Mouse (Mus musculus) cerebellum, adult (tissue): Measurements from ENCODE around the gene Pik3r1.

Experiments used
- ATAC-seq: cut with Nextera tagmentation; 2 replicates; pipeline ENCODE4 v1.9.2; 2017; ENCODE audit warnings: mild to moderate bottlenecking, moderate library complexity, mixed read lengths; ENCODE audit not compliant: insufficient number of reproducible peaks, low FRiP score, low TSS enrichment

Pik3r1 gene

DNA sequence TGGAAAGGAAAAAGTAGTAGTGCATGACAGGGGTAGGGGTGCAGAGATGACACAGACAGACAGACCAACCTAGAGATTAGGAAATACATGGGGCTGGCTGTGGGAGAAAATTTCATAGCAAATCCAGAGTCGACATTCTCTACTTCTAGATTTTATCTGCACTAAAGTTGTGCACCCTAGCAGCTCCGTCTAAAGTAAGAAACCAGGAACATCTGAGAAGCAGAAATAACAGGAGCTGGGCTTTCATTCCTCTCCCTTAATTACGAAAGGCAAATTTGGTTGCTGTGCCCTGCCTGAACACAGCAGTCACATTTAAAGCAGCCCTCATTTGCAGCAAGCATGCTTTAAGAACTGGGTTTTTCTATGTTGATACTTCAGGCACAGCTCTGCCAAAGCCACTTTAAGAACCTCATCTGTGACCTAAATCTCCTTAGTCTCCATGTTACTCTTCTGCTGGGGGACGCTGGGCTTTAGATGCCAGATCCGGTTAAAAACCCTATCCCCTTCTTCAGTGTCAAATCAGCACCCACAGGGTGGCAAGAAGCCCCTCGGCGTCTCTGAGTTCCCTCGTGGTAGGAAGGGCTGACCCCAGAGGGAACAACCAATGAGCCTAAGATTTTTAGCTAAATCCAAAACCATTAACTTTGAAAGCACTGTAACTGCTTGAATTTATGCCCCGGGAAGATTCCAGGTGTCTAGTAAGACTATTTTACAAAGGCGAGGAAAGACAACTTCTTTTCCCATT is 76.9 kb downstream of the Pik3r1 start:
- ATAC-seq = no peak

DNA sequence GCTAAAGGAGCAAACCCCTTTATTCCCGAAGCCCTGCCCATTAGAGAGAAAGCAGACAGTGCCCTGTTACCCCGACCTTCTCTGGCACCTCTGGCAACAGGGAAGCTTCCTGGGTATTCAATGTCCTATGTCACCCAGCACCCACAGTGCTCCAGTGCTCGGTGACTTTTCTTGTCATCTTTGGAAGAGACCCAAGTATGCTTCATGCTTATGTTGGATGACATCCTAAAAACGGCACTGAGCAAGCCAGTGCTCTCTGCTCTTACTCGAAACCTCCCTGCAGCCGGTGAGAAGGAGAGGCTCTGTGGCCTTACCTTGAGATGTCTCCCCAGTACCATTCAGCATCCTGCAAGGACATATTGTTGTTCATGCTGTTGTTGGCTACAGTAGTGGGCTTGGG is 77.8 kb downstream of the Pik3r1 start:
- no peak for ATAC-seq

DNA sequence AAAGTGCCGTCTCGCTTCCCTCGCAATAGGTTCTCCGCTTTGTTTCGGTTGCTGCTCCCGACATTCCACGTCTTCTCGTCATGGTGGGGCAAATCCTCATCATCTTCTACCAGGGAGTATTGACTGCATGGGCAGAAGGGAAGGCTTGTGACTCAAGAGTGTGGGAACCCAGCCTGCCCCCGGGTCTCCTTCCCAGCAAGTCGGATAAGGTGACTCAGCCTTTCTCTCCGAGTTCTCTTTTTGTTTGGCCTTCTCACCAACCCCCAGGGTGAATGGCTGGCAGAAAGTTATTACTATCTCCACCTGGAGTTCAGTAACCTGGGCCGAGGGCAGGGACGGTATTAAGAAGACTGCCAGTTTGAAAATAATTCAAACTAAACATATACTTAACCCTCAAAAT is 81.8 kb downstream of the Pik3r1 start:
- ATAC-seq = no peak

DNA sequence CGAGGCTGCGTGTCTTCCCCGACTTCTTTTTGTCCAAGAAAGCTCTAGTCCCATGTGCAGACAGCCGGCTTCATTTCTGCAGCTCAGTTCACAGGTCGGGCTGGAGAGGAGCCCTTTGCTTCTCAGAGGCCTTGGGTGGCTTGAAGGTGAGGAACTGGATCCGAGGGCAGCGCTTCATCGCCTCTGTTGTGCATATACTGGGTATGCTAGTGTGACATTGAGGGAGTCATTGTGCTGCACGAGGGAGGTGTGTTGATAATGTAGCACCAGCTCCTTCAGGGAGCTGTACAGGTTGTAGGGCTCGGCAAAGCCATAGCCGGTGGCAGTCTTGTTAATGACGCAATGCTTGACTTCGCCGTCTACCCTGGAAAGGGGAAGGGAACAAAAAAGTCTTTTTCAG is 83.3 kb downstream of the Pik3r1 start:
- no peak for ATAC-seq

DNA sequence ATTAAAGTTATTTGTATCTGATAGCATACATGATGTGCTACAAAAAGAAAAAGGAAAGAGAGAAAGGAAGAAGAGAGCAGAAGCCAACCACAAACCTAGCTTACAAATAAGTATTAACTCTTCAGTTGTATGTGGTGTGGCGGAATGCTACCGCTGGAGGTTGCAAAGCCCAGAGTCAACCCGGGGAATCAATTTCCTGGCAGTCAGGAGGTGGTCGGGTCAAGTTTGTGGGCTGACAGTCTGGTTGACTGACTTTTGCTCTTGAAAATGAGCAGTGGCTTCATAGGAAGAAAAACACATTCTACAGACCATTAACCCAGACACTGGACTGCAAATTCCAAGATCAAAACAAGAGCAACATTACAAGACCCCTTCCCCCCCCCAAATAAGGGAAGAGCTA is 85.6 kb downstream of the Pik3r1 start:
- no peak for ATAC-seq

DNA sequence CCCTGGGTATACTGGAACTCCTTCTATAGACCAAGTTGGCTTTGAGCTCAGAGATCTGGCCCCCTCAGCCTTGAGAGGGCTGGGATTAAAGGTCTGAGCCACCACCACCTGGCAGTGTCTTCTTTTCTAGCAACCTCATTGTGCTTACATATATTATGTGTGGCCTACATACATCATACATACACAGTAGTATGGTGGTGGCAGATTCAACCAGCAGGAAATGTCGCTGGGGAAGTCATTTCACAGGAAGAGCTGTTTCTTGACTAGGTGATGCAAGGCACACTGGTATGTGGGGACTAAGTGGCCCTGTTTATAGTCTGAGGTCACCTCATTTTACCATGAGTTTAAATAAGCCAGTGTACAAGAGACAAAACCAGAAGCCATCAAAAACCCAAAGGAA is 87.9 kb downstream of the Pik3r1 start:
- no peak for ATAC-seq

DNA sequence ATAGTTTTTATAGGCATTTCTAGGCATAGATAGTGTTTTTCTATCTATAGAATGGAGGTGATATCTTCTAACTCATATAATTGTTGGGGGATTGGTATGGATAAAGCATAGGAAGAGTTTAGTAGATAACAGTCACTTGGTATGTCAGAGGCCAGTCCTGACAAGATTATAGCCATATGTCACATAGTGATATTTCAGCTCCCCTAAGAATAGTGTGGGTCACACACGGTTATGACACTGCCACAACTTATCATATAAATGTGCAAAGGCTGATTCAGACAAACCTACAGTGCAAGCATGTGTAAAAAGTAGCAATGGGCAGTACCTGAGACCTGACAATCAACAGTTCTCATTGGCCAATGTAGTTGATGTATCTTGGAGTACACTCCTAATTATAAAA is 89.0 kb downstream of the Pik3r1 start:
- ATAC-seq = no peak

DNA sequence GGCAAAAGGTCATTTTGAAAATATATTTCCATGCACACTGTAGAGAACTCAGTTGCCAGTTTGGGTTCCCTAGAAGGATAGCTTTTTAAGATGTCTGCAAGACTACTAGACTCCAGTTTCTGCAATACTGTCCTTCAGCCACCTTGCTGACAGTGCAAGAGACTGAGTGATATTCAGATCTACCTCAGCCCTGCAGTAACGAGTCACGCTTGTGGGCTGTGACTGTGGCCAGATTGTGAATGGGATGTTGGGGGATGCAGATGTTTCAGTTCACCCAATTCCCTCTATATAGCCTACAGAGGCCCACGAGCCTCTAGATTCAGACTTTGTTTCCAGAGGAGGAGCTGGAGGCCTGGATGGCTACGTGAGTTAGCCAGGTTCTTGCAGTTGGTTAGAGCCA is 90.0 kb downstream of the Pik3r1 start:
- ATAC-seq = no peak

DNA sequence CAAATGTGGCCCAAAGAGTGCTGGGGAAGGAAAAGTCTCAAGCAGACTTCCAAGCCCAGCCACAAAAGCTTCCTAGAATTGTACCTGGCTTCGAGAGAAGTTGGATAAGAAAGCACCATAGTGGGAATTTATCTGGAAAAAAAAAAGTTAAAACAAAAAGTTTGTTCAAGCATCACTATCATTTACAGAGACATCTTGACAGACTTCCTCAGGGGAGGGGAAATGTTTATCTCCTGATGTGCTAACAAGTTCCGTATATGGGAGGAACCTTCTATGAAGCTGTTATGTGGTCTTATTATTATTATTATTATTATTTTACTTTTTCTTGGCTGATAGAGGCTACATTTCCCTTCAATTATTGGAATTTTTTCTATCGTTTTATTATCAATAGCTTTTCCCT is 94.1 kb downstream of the Pik3r1 start:
- ATAC-seq = no peak

DNA sequence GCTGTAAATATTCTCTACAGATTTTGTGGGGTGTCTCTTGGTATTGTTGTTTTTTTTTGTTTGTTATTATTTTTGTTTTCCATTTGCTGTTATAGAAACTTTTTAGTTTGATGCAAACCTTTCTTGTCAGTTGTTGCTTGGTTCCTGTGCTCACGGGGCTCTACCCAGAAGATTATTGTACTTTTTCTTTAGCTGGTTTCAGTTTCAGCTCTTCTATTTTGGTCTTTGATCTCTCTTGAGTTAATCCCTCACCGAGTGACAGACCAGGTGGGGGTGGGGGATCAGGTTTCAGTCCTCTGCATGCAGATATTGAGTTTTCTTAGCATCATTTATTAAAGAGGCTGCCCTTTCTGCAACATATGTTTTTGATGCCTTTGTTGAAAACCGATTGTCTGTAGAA is 99.2 kb downstream of the Pik3r1 start:
- no peak for ATAC-seq

DNA sequence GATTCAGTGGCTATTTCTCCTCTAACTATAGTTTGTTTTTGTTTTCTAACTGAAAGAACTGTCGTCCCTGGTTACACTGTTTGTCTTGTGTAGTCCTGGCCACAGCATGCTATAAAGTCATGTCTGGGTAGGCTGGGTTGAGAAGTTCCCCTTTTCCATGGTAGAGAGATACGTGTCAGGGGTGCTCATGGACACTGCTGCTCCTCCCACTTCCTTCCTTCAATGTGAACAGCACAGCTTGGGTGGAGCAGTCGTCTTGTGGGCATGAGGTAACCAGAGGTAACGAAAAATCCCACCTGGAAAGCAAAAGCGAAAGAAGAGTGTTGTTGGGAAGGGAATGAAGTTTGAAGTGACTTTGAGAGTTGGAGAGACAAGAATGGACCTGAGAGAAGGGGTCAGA is 104.0 kb downstream of the Pik3r1 start:
- no peak for ATAC-seq

DNA sequence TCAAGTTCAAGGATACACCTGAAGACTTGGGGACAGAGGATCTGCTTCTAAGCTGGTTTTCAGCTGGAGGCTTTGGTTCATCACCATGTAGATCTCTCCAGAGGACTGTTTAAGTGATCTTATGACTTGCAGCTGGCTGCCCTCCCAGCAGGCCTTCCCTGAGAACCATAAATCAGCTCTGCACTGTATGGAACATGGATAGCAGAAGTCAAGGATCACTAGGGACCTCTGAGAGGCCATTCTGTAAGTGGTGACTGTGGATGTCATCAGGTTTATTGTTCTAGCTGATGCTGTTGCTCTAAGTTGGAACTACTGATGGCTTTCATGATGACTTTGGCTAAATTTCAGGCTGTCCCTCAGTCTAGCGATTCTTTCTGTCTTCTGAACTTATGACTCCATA is 105.1 kb downstream of the Pik3r1 start:
- no peak for ATAC-seq

DNA sequence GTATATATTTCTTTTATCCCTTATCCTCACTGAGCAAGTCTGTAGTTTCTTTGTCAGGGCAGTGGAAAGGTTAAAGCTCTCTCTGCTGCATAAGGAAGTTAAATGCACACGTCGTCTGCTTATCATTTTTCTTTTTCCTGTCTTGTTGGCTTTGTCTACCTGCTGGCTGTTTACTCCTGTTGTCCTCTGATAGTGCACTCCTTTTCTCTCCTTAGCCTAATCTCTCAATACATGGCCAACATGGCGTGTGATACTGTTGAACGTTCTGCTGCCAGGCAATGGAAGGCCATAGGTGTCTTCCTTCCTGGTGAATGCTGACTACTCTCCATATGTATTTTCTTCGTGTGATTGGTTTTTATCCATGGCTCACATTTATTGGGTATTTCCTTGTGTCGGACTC is 106.5 kb downstream of the Pik3r1 start:
- ATAC-seq = no peak

DNA sequence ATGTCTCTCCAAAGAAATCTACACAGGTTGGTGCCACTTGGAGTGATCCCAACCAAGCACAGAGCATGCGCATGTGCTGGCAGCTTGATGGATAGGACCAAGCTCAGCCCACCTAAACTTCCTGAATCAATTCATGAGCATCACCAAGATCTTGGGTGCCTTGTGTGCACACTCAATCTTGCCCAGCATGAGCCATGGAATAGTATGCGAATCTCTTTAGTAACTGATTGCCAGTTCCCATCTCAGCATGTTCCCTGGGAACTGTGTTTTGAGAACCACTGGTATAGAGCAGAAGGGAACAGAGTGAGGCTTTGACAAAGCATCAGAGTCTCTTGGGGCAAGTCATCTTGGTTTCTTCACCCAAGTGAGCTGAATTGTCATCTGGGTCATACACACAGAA is 107.8 kb downstream of the Pik3r1 start:
- no peak for ATAC-seq

DNA sequence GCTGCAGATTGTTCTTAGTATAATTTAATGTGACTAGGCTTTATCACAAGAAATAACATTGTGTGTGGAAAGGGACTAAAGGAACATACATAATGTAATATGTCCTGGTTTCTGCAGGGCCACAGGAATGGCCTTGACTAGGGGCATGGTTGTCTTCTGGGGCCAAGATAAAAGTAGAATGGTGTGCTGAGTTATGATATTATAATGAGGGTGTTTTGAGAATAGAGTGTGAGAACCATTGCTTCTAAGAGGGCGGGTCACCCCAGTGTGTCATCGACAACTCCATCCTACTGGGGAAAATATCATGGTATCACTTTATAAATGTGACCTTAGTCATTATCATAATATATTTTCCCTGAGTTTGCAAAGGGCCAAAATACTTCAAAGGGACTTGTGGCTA is 115.9 kb downstream of the Pik3r1 start:
- no peak for ATAC-seq

DNA sequence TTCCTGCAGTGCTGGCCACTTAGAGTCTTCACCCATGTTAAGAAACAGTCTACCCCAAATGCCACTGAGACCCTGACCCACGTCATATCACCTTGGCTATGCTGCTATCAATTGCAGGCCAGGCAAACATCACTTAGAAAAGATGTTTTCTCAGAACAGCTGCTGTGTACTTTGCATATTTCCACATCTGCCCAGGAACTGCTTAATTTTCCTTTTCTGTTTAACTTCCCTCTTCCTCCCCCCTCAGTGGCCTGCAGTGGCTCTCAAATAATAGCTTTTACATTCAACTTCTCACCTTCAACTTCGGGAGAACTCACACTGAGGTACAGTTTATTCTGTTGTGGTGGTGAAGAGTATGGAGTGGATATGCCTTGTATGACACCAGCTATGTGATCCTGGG is 126.4 kb downstream of the Pik3r1 start:
- no peak for ATAC-seq

DNA sequence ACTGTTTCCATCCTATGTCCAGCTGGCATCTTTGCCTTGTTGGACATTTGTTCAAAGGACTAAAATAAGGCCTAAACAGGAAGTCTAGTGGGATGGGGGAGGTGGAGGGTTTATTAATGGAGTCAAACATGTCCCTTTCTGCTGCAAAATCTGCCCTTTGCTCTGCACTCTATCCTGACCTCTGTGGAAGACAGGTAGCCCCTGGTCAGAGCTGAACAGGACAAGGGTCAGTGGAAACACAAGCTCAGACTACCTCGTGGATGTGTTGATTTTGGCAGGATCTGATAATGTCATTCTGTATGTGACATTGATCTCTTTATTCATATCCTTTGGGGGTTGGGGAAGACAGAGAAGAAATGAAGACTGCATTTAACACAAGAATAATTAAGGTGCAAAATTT is 132.2 kb downstream of the Pik3r1 start:
- no peak for ATAC-seq

DNA sequence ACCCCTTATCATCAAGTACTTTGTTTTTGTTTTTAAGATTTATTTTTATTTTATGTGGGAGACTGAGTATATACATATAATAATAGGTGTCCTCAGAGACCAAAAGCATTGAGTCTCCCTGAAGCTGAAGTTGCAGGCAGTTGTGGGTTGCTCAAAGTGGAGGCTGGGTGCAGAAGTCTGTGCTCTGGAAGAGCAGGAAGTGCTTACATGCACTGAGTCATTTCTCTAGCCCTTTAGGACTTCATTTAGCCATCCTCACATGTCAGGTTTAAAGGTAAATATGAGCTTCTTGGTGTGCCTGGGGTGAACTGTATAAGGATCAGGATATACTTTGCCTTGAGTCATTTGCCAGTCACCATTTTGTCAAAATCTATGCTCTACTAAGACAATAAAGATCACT is 133.6 kb downstream of the Pik3r1 start:
- no peak for ATAC-seq

DNA sequence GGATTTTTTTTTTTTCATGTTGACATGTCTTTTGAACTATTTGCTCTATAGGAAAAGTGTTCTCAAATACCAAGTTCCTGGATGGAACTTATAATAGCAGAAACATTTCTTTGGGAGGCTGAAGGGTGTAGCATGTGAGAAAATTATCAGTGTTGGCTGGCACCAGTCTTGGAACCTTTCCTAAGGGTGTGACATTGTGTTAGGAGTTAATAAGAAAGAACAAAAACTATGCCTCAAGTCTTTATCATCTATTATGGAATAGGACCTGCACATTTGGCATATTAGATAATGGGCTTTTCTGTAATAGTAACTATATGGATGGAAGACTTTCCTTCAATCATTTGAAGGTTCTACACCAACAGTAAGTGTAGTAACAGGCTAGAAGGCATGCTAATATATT is 134.4 kb downstream of the Pik3r1 start:
- no peak for ATAC-seq

DNA sequence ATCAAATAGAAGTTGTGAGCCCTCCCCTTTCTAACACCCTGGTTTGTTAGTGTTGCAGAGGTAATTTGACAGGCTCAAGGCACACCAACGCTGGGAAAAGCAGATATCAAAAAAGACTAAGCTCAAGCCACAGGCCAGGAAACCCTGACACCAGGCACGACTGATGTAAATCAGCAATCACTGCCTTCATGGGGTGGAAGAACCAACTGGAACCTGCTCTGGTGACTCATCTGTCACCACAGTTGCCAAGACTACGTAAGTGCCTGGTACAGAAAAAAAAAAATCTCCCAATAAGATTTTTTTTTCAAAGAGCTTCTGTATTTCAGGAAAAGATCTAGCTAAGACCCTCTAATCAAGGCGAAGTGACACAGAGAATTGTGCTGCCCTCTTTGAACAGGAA is 135.2 kb downstream of the Pik3r1 start:
- ATAC-seq = 0 out of 2 replicates have a peak, but pooled peaks have one; percentile 56

DNA sequence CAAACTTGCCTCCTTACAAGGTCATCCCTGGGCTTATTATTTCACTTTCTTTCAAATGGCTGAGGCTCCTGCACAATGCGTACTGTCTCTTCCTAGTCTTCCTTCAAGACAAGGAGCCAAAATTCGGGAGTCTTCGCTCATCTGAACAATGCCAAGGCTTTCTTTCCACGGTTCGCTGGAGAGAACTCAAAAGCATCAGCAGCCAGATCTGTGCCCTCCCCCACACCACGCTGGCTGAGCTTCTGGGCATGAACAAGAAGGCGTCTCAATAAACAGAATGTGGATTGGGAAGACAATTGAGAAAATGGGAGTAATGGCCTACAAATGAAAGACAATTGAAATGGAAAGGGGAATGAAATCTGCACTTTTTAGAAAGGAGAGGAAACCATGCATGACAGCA is 136.5 kb downstream of the Pik3r1 start:
- ATAC-seq = no peak
